Mouse (Mus musculus) limb, embryonic 15.5 days (tissue): ENCODE measurements around the gene Rbfox2. TPM values are rescaled to one million over a fixed set of nuclear protein-coding genes. Genes with fewer than 3 reads are reported as not detected.
"Not testable (repeated sequence)": the region's sequence is repeated elsewhere in the genome, so short reads cannot be mapped to it uniquely, and the experiment has no call there.

Source experiments
- ATAC-seq: fragments of 200-750 bp; cut with Nextera tagmentation; 2 replicates; pipeline ENCODE4 v1.8.0; 2017; ENCODE audit warnings: low read depth, moderate TSS enrichment; ENCODE audit not compliant: insufficient number of reproducible peaks, low FRiP score, low TSS enrichment
- H3K27ac ChIP-seq: fragments of 300-500 bp; sonication (generic); 2 replicates; pipeline ENCODE4 v1.5.1; 2015; ENCODE audit warnings: moderate library complexity, mild to moderate bottlenecking, inconsistent platforms
- H3K27me3 ChIP-seq: fragments of 300-500 bp; sonication (generic); 2 replicates; pipeline ENCODE4 v1.6.1; 2015; ENCODE audit warnings: inconsistent platforms
- H3K36me3 ChIP-seq: fragments of 300-500 bp; sonication (generic); 2 replicates; pipeline ENCODE4 v1.6.1; 2015; ENCODE audit warnings: inconsistent platforms
- H3K4me1 ChIP-seq: fragments of 300-500 bp; sonication (generic); 2 replicates; pipeline ENCODE4 v1.6.1; 2015; ENCODE audit warnings: inconsistent platforms
- H3K4me2 ChIP-seq: fragments of 300-500 bp; sonication (generic); 2 replicates; pipeline ENCODE4 v1.6.1; 2015; ENCODE audit warnings: mild to moderate bottlenecking, inconsistent platforms
- H3K4me3 ChIP-seq: fragments of 300-500 bp; sonication (generic); 2 replicates; pipeline ENCODE4 v1.5.1; 2015; ENCODE audit warnings: mild to moderate bottlenecking, inconsistent platforms
- H3K9ac ChIP-seq: fragments of 300-500 bp; sonication (generic); 2 replicates; pipeline ENCODE4 v1.6.1; 2015; ENCODE audit warnings: inconsistent platforms
- H3K9me3 ChIP-seq: fragments of 300-500 bp; sonication (generic); 2 replicates; pipeline ENCODE4 v1.6.1; 2016; ENCODE audit warnings: inconsistent platforms
- WGBS: fragments of 180-500 bp; shearing (Covaris S2); methylation state at CpG from one replicate; pipeline ENCODE4 v1.1.7; 2015; 5-methylcytosine and 5-hydroxymethylcytosine counted together
- polyA plus RNA-seq: library from polyadenylated mRNA; unstranded; fragments of >200 nt; fragmentation: Nextera tagmentation; extraction: Ambion mirVana; gene quantifications from 2 replicates; pipeline ENCODE4 v1.2.1, GENCODE M21; 2015

The Rbfox2 gene
- polyA plus RNA-seq, 1 experiment from 2014 or later, result 73.2 TPM

GRCm38 (mm10) chr15:77293493-77293892 lies 13.3 kb downstream of the Rbfox2 start:
- H3K36me3 ChIP-seq, result no peaks in the 10 kb centered on the region
- no peak for ATAC-seq
- H3K9ac ChIP-seq, result no peak overlapping the region
- WGBS, result 86% methylated on average over 3 of the region's 3 CpGs
- H3K4me2 ChIP-seq, result no peak overlapping the region
- peaks cover 41% of the 10 kb centered on the region for H3K4me1 ChIP-seq
- no peaks in the 10 kb centered on the region for H3K9me3 ChIP-seq
- no peak overlapping the region for H3K27ac ChIP-seq
- H3K4me3 ChIP-seq, result no peak overlapping the region
- H3K27me3 ChIP-seq, result no peaks in the 10 kb centered on the region

- Histone ChIP-seq H3K9ac (no peak overlapping the region), H3K27ac (no peak overlapping the region), H3K27me3 (no peaks in the 10 kb centered on the region), H3K4me3 (no peak overlapping the region), H3K4me1 (peaks cover 33% of the 10 kb centered on the region), H3K9me3 (no peaks in the 10 kb centered on the region), H3K4me2 (no peak overlapping the region), H3K36me3 (no peaks in the 10 kb centered on the region)
- 68% methylated on average over 6 of the region's 6 CpGs for WGBS
- ATAC-seq, result no peak
These were observed 14.4 kb downstream of the Rbfox2 start for GRCm38 (mm10) chr15:77292381-77292780.

GRCm38 (mm10) chr15:77291471-77291870 lies 15.3 kb downstream of the Rbfox2 start:
- Histone ChIP-seq H3K4me2 (no peak overlapping the region), H3K4me1 (peaks cover 24% of the 10 kb centered on the region), H3K27me3 (no peaks in the 10 kb centered on the region), H3K9me3 (no peaks in the 10 kb centered on the region), H3K36me3 (no peaks in the 10 kb centered on the region), H3K27ac (peak overlapping the region; percentile 3; the same call in 1 of the 2 replicates), H3K9ac (no peak overlapping the region), H3K4me3 (no peak overlapping the region)
- ATAC-seq, result no peak
- 34% methylated on average over 7 of the region's 7 CpGs for WGBS

GRCm38 (mm10) chr15:77290352-77290751 lies 16.5 kb downstream of the Rbfox2 start:
- Histone ChIP-seq H3K9me3 (no peaks in the 10 kb centered on the region), H3K4me2 (no peak overlapping the region), H3K4me3 (no peak overlapping the region), H3K27me3 (no peaks in the 10 kb centered on the region), H3K27ac (no peak overlapping the region), H3K9ac (no peak overlapping the region), H3K4me1 (peaks cover 19% of the 10 kb centered on the region), H3K36me3 (no peaks in the 10 kb centered on the region)
- 77% methylated on average over 2 of the region's 2 CpGs for WGBS
- no peak for ATAC-seq

- Histone ChIP-seq H3K36me3 (no peaks in the 10 kb centered on the region), H3K27ac (no peak overlapping the region), H3K4me2 (no peak overlapping the region), H3K4me1 (peaks cover 26% of the 10 kb centered on the region), H3K9ac (no peak overlapping the region), H3K4me3 (no peak overlapping the region), H3K27me3 (no peaks in the 10 kb centered on the region), H3K9me3 (no peaks in the 10 kb centered on the region)
- WGBS, result 100% methylated on average over 1 of the region's 1 CpGs
- no peak for ATAC-seq
These were observed 26.7 kb downstream of the Rbfox2 start for GRCm38 (mm10) chr15:77280130-77280529.

GRCm38 (mm10) chr15:77278825-77279224 lies 28.0 kb downstream of the Rbfox2 start:
- 51% methylated on average over 5 of the region's 5 CpGs for WGBS
- Histone ChIP-seq H3K36me3 (no peaks in the 10 kb centered on the region), H3K4me3 (no peak overlapping the region), H3K9me3 (no peaks in the 10 kb centered on the region), H3K27ac (no peak overlapping the region), H3K4me1 (peaks cover 32% of the 10 kb centered on the region), H3K9ac (no peak overlapping the region), H3K27me3 (no peaks in the 10 kb centered on the region), H3K4me2 (no peak overlapping the region)
- ATAC-seq, result no peak

GRCm38 (mm10) chr15:77276838-77277725 lies 29.7 kb downstream of the Rbfox2 start:
- Histone ChIP-seq H3K9ac (no peak overlapping the region), H3K4me1 (peaks cover 36% of the 10 kb centered on the region), H3K36me3 (no peaks in the 10 kb centered on the region), H3K27ac (no peak overlapping the region), H3K4me2 (no peak overlapping the region), H3K4me3 (no peak overlapping the region), H3K27me3 (no peaks in the 10 kb centered on the region), H3K9me3 (no peaks in the 10 kb centered on the region)
- no peak for ATAC-seq
- WGBS, result 53% methylated on average over 3 of the region's 3 CpGs

GRCm38 (mm10) chr15:77276300-77276699 lies 30.5 kb downstream of the Rbfox2 start:
- peaks cover 36% of the 10 kb centered on the region for H3K4me1 ChIP-seq
- ATAC-seq, result no peak
- H3K4me2 ChIP-seq, result no peak overlapping the region
- H3K9ac ChIP-seq, result no peak overlapping the region
- 53% methylated on average over 1 of the region's 1 CpGs for WGBS
- H3K36me3 ChIP-seq, result no peaks in the 10 kb centered on the region
- H3K9me3 ChIP-seq, result no peaks in the 10 kb centered on the region
- H3K27ac ChIP-seq, result peak overlapping the region; percentile 47; the same call in 1 of the 2 replicates
- no peak overlapping the region for H3K4me3 ChIP-seq
- H3K27me3 ChIP-seq, result no peaks in the 10 kb centered on the region

- Histone ChIP-seq H3K4me1 (peaks cover 32% of the 10 kb centered on the region), H3K36me3 (no peaks in the 10 kb centered on the region; the same call in 1 of the 2 replicates), H3K4me2 (no peak overlapping the region), H3K4me3 (no peak overlapping the region), H3K27me3 (no peaks in the 10 kb centered on the region), H3K9ac (no peak overlapping the region), H3K27ac (peak overlapping the region; percentile 47; the same call in 1 of the 2 replicates), H3K9me3 (no peaks in the 10 kb centered on the region)
- ATAC-seq, result no peak
- 42% methylated on average over 2 of the region's 2 CpGs for WGBS
These were observed 31.2 kb downstream of the Rbfox2 start for GRCm38 (mm10) chr15:77275572-77275971.

GRCm38 (mm10) chr15:77273947-77274346 lies 32.9 kb downstream of the Rbfox2 start:
- no peaks in the 10 kb centered on the region for H3K27me3 ChIP-seq
- no peak for ATAC-seq
- no peak overlapping the region for H3K27ac ChIP-seq
- WGBS, result 78% methylated on average over 6 of the region's 6 CpGs
- no peak overlapping the region for H3K9ac ChIP-seq
- no peak overlapping the region for H3K4me3 ChIP-seq
- peaks cover 32% of the 10 kb centered on the region for H3K4me1 ChIP-seq
- no peaks in the 10 kb centered on the region for H3K9me3 ChIP-seq
- H3K4me2 ChIP-seq, result no peak overlapping the region
- no peaks in the 10 kb centered on the region; the same call in 1 of the 2 replicates for H3K36me3 ChIP-seq

- no peak overlapping the region for H3K9ac ChIP-seq
- no peak overlapping the region for H3K4me2 ChIP-seq
- no peak overlapping the region for H3K4me3 ChIP-seq
- no peaks in the 10 kb centered on the region for H3K9me3 ChIP-seq
- no peak for ATAC-seq
- H3K4me1 ChIP-seq, result peaks cover 38% of the 10 kb centered on the region
- no peaks in the 10 kb centered on the region; the same call in 1 of the 2 replicates for H3K36me3 ChIP-seq
- H3K27ac ChIP-seq, result no peak overlapping the region
- WGBS, result 93% methylated on average over 5 of the region's 5 CpGs
- no peaks in the 10 kb centered on the region for H3K27me3 ChIP-seq
These were observed 35.5 kb downstream of the Rbfox2 start for GRCm38 (mm10) chr15:77271285-77271684.

- H3K27me3 ChIP-seq, H3K4me2 ChIP-seq, H3K9ac ChIP-seq, H3K9me3 ChIP-seq, ATAC-seq, H3K36me3 ChIP-seq, H3K27ac ChIP-seq, H3K4me3 ChIP-seq: not testable (repeated sequence)
- 62% methylated on average over 1 of the region's 1 CpGs for WGBS
- H3K4me1 ChIP-seq, result peaks cover 39% of the 10 kb centered on the region
These were observed 37.3 kb downstream of the Rbfox2 start for GRCm38 (mm10) chr15:77269496-77269895.
